Mouse (Mus musculus): ENCODE data around the gene Bivm. TPM values are rescaled to one million over a fixed set of nuclear protein-coding genes. Genes with fewer than 3 reads are reported as not detected.
A peak's percentile ranks its signal among the peaks of the same experiment; 100 is the strongest.

Gene Bivm
- polyA plus RNA-seq (2015; fragmentation: Nextera tagmentation; extraction: Ambion mirVana): 24.6 and 28.9 TPM in 2 replicates

- under 1% methylated on average over 39 of the region's 39 CpGs for WGBS
- peak; percentile 98 for ATAC-seq (ENCODE audit: low FRiP score)
Observed at GRCm38 (mm10) chr1:44118239-44119054, at the start of gene Bivm, which contains the start of gene Kdelc1. TSS of gene Bivm (plus strand) at chr1:44118957. TSS of gene Kdelc1 (minus strand) at chr1:44118808.

GRCm38 (mm10) chr1:44101448-44102225, 17.1 kb upstream of the Bivm start:
- Histone ChIP-seq H3K27me3 (replicated peaks) (no peaks in the 10 kb centered on the region), H3K36me3 (peaks cover 20% of the 10 kb centered on the region), H3K4me1 (peaks cover 16% of the 10 kb centered on the region), H3K9me3 (replicated peaks) (no peaks in the 10 kb centered on the region), H3K27ac (replicated peaks) (peak overlapping the region; percentile 85), H3K4me2 (peak overlapping the region; percentile 76), H3K9ac (replicated peaks) (peak overlapping the region; percentile 73), H3K4me3 (replicated peaks) (peak overlapping the region; percentile 80)
- WGBS: 1% methylated on average over 55 of the region's 55 CpGs
- ATAC-seq (ENCODE audit: low FRiP score): peak; percentile 69

More at GRCm38 (mm10) chr1:44118239-44119054, at the start of gene Bivm, which contains the start of gene Kdelc1:
- Histone ChIP-seq H3K4me3 (replicated peaks) (peak within 1 kb of the TSS; percentile 80), H3K27me3 (replicated peaks) (no peaks in the 10 kb centered on the region), H3K27ac (replicated peaks) (peak within 1 kb of the TSS; percentile 97), H3K4me1 (peaks cover 18% of the 10 kb centered on the region), H3K4me2 (peak within 1 kb of the TSS; percentile 83), H3K9me3 (replicated peaks) (no peaks in the 10 kb centered on the region), H3K9ac (replicated peaks) (peak within 1 kb of the TSS; percentile 93), H3K36me3 (peaks cover 12% of the 10 kb centered on the region)

- peak within 1 kb of the TSS; percentile 73 for H3K9ac ChIP-seq (replicated peaks)
- ATAC-seq (ENCODE audit: low FRiP score): peak; percentile 98
- no peaks in the 10 kb centered on the region for H3K9me3 ChIP-seq (replicated peaks)
- H3K4me2 ChIP-seq: peak within 1 kb of the TSS; percentile 76
- under 1% methylated on average over 54 of the region's 55 CpGs for WGBS
- H3K4me3 ChIP-seq (replicated peaks): peak within 1 kb of the TSS; percentile 80
- H3K4me1 ChIP-seq: peaks cover 16% of the 10 kb centered on the region
- peak within 1 kb of the TSS; percentile 85 for H3K27ac ChIP-seq (replicated peaks)
- no peaks in the 10 kb centered on the region for H3K27me3 ChIP-seq (replicated peaks)
- H3K36me3 ChIP-seq: peaks cover 16% of the 10 kb centered on the region
Observed at GRCm38 (mm10) chr1:44102259-44102717, 16.5 kb upstream of the Bivm start, which contains the start of gene Tex30. TSS of gene Tex30 (minus strand) at chr1:44102441.

DNA sequence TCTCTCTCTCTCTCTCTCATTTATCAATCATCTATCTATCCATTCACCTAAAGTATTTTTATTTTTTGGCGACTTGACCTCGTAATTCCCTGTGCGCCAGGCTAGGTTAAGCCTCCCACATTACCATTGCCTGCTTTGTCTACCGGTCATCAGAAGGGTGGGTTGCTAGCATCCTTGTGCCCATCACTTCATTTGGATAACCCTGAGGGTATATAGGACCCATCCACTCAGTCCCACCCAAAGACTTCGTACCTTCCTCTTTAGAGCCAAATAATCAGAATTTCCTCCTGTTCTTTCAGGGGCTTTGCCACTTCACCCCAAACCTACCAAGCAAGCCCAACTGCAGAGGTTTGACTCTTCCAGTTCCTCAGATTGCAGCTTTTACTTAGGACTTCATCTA, 15.8 kb upstream of the Bivm start:
- 12% methylated on average over 5 of the region's 5 CpGs for WGBS
- Histone ChIP-seq H3K27ac (replicated peaks) (no peak overlapping the region), H3K4me3 (replicated peaks) (peak overlapping the region; percentile 80), H3K9ac (replicated peaks) (peak overlapping the region; percentile 43; the same call in 1 of the 2 replicates), H3K4me1 (peaks cover 16% of the 10 kb centered on the region), H3K9me3 (replicated peaks) (no peaks in the 10 kb centered on the region), H3K36me3 (peaks cover 18% of the 10 kb centered on the region), H3K27me3 (replicated peaks) (no peaks in the 10 kb centered on the region), H3K4me2 (peak overlapping the region; percentile 76)
- ATAC-seq (ENCODE audit: low FRiP score): peak; percentile 28; the same call in 1 of the 2 replicates

- no peak overlapping the region for H3K27ac ChIP-seq (replicated peaks)
Observed at GRCm38 (mm10) chr1:44117571-44117970, 1.2 kb upstream of the Bivm start.

DNA sequence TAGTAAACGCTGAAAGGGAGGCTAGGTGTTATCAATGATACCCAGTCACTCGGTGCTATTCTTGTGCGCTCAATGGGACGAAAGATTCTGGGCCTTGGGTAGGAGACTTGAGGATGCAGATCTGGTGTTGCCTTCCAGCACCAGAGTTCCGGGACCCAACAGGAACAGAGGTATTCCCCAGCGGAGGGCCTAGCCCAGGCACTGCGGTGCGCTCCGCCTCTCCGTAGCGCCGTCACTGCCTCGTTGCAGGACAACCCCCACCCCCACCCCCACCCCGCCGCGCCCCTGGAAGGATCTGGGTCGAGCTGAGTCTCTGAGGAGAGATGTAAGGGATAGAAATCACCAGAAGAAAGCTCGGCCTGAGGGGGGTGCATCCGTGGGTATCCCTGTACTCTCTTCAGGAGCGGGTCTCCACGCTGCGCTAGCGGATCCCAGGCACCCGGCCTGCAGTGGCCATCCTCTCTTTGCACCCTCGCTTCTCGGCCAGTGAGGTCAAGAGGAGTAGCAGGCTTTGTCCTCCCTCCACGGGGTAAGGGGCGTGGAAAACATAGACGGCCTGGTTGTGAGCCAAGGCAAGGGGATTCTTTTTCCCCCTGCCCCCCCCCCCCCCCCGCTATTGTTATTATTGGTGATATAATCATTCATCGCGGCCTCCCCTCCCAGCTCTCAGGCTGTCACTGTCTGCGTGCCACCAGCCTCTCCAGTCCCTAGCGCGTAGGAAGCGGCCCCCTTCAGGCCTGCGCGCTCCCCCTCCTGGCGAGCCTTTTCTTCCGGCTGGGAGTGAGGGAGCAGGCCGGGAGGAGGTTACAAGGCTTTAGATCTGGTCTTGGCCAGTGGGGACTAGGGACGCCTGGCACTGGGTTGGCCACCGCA, 680 bp downstream of the Bivm start:
- Histone ChIP-seq H3K4me2 (peak overlapping the region; percentile 83), H3K27ac (replicated peaks) (peak overlapping the region; percentile 97), H3K9me3 (replicated peaks) (no peaks in the 10 kb centered on the region), H3K36me3 (peaks cover 12% of the 10 kb centered on the region), H3K9ac (replicated peaks) (peak overlapping the region; percentile 93), H3K27me3 (replicated peaks) (no peaks in the 10 kb centered on the region), H3K4me3 (replicated peaks) (peak overlapping the region; percentile 80), H3K4me1 (peaks cover 18% of the 10 kb centered on the region)
- under 1% methylated on average over 42 of the region's 43 CpGs for WGBS
- peak; percentile 88 for ATAC-seq (ENCODE audit: low FRiP score)

More at GRCm38 (mm10) chr1:44117571-44117970, 1.2 kb upstream of the Bivm start:
- Histone ChIP-seq H3K4me2 (peak overlapping the region; percentile 83), H3K36me3 (peaks cover 21% of the 10 kb centered on the region), H3K9me3 (replicated peaks) (no peaks in the 10 kb centered on the region), H3K9ac (replicated peaks) (no peak overlapping the region), H3K4me3 (replicated peaks) (0 out of 2 replicates have a peak overlapping the region, but pooled peaks have one; percentile 13), H3K27me3 (replicated peaks) (no peaks in the 10 kb centered on the region), H3K4me1 (peaks cover 18% of the 10 kb centered on the region)
- ATAC-seq (ENCODE audit: low FRiP score): no peak

GRCm38 (mm10) chr1:44120074-44120406, 1.3 kb downstream of the Bivm start:
- WGBS: 5% methylated on average over 6 of the region's 6 CpGs
- H3K27ac ChIP-seq (replicated peaks): peak overlapping the region; percentile 97
- peak; percentile 26 for ATAC-seq (ENCODE audit: low FRiP score)

GRCm38 (mm10) chr1:44122256-44122655, 3.5 kb downstream of the Bivm start:
- peaks cover 13% of the 10 kb centered on the region for H3K36me3 ChIP-seq
- H3K9ac ChIP-seq (replicated peaks): no peak overlapping the region
- no peaks in the 10 kb centered on the region for H3K9me3 ChIP-seq (replicated peaks)
- H3K27ac ChIP-seq (replicated peaks): no peak overlapping the region
- no peak overlapping the region for H3K4me2 ChIP-seq
- 82% methylated on average over 3 of the region's 3 CpGs for WGBS
- no peaks in the 10 kb centered on the region for H3K27me3 ChIP-seq (replicated peaks)
- H3K4me3 ChIP-seq (replicated peaks): no peak overlapping the region
- no peak for ATAC-seq (ENCODE audit: low FRiP score)
- H3K4me1 ChIP-seq: peaks cover 18% of the 10 kb centered on the region

More at GRCm38 (mm10) chr1:44120074-44120406, 1.3 kb downstream of the Bivm start:
- Histone ChIP-seq H3K9me3 (replicated peaks) (no peaks in the 10 kb centered on the region), H3K27me3 (replicated peaks) (no peaks in the 10 kb centered on the region), H3K4me2 (peak overlapping the region; percentile 83), H3K4me3 (replicated peaks) (peak overlapping the region; percentile 80), H3K4me1 (peaks cover 18% of the 10 kb centered on the region), H3K9ac (replicated peaks) (peak overlapping the region; percentile 93), H3K36me3 (peaks cover 7% of the 10 kb centered on the region)

DNA sequence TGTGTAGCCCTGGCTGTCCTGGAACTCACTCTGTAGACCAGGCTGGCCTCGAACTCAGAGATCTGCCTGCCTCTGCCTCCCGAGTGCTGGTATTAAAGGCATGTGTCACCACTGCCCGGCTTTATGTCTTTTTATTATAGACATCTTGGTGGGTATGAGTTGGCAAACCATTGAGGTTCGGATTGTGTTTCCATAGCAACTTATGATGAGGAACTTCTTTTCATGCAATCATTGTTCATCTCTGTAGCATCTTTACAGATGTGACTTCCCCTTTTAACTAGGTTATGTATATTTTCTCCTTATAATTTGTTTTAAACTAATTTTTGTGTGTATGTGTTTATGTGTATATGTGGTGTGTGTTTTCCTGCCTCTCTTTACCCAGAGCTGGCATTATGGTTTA, 6.8 kb downstream of the Bivm start:
- Histone ChIP-seq H3K4me3 (replicated peaks) (no peak overlapping the region), H3K9me3 (replicated peaks) (no peaks in the 10 kb centered on the region), H3K4me2 (no peak overlapping the region), H3K36me3 (peaks cover 29% of the 10 kb centered on the region), H3K9ac (replicated peaks) (no peak overlapping the region), H3K27me3 (replicated peaks) (no peaks in the 10 kb centered on the region), H3K27ac (replicated peaks) (no peak overlapping the region), H3K4me1 (peaks cover 7% of the 10 kb centered on the region)
- 92% methylated on average over 4 of the region's 4 CpGs for WGBS
- no peak for ATAC-seq (ENCODE audit: low FRiP score)

DNA sequence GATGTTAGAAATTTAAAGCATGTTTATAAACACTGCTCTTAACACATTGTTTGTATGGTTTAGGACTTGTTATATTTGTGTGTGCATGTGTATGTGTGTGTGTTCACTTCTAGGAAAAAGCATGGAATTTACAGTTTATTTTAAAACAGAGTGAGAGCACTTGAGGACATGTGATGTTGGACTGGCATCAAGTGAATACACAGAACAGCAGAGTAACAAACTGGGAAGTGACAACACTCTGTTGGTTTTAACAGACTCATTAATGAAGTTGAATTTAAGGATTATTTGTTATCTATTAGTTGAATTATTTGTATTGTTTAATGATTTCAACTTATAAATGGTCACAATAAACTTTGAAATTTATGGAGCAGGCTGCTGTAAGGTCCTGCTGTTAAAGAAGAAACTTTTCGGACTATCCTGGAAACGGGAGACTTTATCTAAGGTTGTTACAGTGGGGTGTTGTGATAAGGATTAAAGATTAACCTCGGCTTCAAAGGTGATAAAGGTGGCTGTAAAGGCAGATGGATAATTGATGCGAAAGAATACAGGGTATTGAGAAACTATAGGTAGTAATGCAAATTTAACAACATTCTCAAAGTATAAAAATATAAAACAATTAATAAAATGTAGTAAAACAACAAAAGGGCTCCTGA, 11.3 kb downstream of the Bivm start:
- WGBS: 92% methylated on average over 4 of the region's 4 CpGs

More for the DNA sequence above, 11.3 kb downstream of the Bivm start:
- Histone ChIP-seq H3K27ac (replicated peaks) (no peak overlapping the region), H3K36me3 (peaks cover 46% of the 10 kb centered on the region), H3K9ac (replicated peaks) (no peak overlapping the region), H3K4me2 (no peak overlapping the region), H3K27me3 (replicated peaks) (no peaks in the 10 kb centered on the region), H3K4me3 (replicated peaks) (no peak overlapping the region), H3K9me3 (replicated peaks) (no peaks in the 10 kb centered on the region), H3K4me1 (no peaks in the 10 kb centered on the region)
- no peak for ATAC-seq (ENCODE audit: low FRiP score)
